Mouse (Mus musculus) midbrain, embryonic 10.5 days (tissue): ENCODE measurements at regions not wholly inside any gene's neighbourhood (a gene's known extent, or its start where the extent isn't known, plus 50 kb on each side); places are given as distances from the start of the nearest gene placed in this dataset.

Source experiments
- DNase-seq: peaks from one replicate; pipeline ENCODE4 v3.0.0-alpha.2; 2017; ENCODE audit warnings: low spot score
- H3K27ac ChIP-seq: fragments of 300-500 bp; sonication (generic); replicated peaks from 2 replicates; pipeline ENCODE4 v1.5.1; 2016; ENCODE audit warnings: mild to moderate bottlenecking
- H3K27me3 ChIP-seq: fragments of 300-500 bp; sonication (generic); 2 replicates; pipeline ENCODE4 v1.6.1; 2016; ENCODE audit warnings: low read depth, mild to moderate bottlenecking; ENCODE audit not compliant: poor library complexity, severe bottlenecking
- H3K36me3 ChIP-seq: fragments of 300-500 bp; sonication (generic); 2 replicates; pipeline ENCODE4 v1.6.1; 2016; ENCODE audit warnings: mild to moderate bottlenecking, moderate library complexity
- H3K4me1 ChIP-seq: fragments of 300-500 bp; sonication (generic); 2 replicates; pipeline ENCODE4 v1.6.1; 2016
- H3K4me3 ChIP-seq: fragments of 300-500 bp; sonication (generic); 2 replicates; pipeline ENCODE4 v1.5.1; 2016; ENCODE audit warnings: mild to moderate bottlenecking, moderate library complexity
- H3K9me3 ChIP-seq: fragments of 300-500 bp; sonication (generic); replicated peaks from 2 replicates; pipeline ENCODE4 v1.6.1; 2016; ENCODE audit warnings: mild to moderate bottlenecking
- WGBS: fragments of 180-500 bp; shearing (Covaris S2); methylation state at CpG from one replicate; pipeline ENCODE4 v1.1.7; 2016; 5-methylcytosine and 5-hydroxymethylcytosine counted together

DNA sequence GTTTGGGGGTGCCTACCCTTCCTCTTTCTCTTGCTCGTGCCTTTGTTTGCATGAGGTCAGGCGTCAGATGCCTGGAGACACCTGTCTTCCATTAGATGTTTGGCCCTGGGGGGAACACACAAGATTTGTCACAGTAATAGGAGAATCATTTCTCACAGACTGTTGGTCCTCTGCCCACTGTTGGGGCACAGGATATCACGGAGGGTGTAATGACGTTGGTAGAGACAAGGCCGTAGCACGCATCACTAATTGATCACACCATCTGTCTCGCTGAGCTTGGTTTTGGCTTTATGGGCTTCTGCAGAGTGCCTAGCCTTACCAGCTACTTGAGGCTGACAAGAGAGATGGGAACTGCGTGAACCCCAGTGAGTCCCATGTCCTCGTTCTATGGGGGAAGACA, 136.5 kb downstream of the Zfp36l2 start:
- H3K27me3 ChIP-seq = no peaks in the 10 kb centered on the region
- no peak for DNase-seq

GRCm38 (mm10) chr17:84048533-84048932, 139.2 kb downstream of the Zfp36l2 start:
- Histone ChIP-seq H3K9me3 (peaks cover 7% of the 10 kb centered on the region; the same call in 1 of the 2 replicates), H3K4me1 (peaks cover 5% of the 10 kb centered on the region; the same call in 1 of the 2 replicates), H3K27ac (peak overlapping the region; percentile 49; the same call in 1 of the 2 replicates), H3K4me3 (no peak overlapping the region), H3K36me3 (no peaks in the 10 kb centered on the region), H3K27me3 (no peaks in the 10 kb centered on the region)
- no peak for DNase-seq
- WGBS = 75% methylated on average over 6 of the region's 6 CpGs

More for the DNA sequence above, 136.5 kb downstream of the Zfp36l2 start:
- Histone ChIP-seq H3K36me3 (no peaks in the 10 kb centered on the region), H3K4me1 (no peaks in the 10 kb centered on the region; the same call in 1 of the 2 replicates), H3K9me3 (peaks cover 7% of the 10 kb centered on the region; the same call in 1 of the 2 replicates), H3K4me3 (no peak overlapping the region), H3K27ac (no peak overlapping the region)
- WGBS = 88% methylated on average over 9 of the region's 9 CpGs

DNA sequence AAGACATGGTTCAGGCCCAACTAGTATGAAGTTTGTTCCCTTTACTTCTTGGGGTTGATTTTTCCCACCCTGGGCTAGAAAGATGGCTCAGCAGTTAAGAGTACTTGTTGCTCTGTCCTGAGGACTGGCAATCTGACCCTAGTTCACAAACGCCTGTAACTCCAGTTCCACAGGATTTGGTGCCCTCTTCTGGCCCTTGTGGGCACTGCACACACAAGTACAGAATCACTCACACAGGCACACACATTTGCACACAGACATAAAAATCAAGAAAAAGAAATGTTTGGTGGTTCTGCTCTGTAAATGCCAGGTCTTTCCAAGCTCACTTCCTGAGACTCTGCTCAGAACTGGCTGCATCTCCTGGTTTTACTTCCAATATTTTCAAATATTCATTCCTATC, 140.2 kb downstream of the Zfp36l2 start:
- peaks cover 7% of the 10 kb centered on the region; the same call in 1 of the 2 replicates for H3K9me3 ChIP-seq
- H3K4me1 ChIP-seq = peaks cover 5% of the 10 kb centered on the region; the same call in 1 of the 2 replicates
- no peaks in the 10 kb centered on the region for H3K36me3 ChIP-seq
- DNase-seq = no peak
- no peaks in the 10 kb centered on the region for H3K27me3 ChIP-seq
- H3K27ac ChIP-seq = no peak overlapping the region
- 81% methylated on average over 1 of the region's 1 CpGs for WGBS
- no peak overlapping the region for H3K4me3 ChIP-seq

DNA sequence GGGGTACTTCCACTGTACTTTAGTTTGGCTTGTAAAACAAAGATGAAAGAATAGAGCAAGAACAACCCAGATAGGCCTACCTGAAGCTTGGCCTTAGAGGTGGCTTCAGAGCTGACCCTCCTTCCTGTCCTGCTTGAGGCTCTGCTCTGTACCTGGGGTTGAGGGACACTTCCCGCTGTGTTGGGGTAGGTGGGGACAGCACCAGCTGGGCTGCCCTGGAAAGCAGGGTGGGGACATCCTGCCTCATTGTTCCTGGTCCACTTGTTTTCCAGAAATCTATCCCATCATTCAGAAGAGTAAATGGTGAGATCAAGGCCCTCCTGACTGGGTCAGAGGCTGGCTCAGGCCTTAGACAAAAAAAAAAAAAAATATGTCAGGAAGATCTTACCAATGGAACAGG, 141.9 kb downstream of the Zfp36l2 start:
- peaks cover 5% of the 10 kb centered on the region; the same call in 1 of the 2 replicates for H3K4me1 ChIP-seq
- H3K9me3 ChIP-seq = peaks cover 8% of the 10 kb centered on the region; the same call in 1 of the 2 replicates
- no peak overlapping the region for H3K4me3 ChIP-seq
- DNase-seq = no peak
- no peaks in the 10 kb centered on the region for H3K36me3 ChIP-seq
- no peaks in the 10 kb centered on the region for H3K27me3 ChIP-seq
- peak overlapping the region; percentile 4; the same call in 1 of the 2 replicates for H3K27ac ChIP-seq
- 67% methylated on average over 1 of the region's 1 CpGs for WGBS

DNA sequence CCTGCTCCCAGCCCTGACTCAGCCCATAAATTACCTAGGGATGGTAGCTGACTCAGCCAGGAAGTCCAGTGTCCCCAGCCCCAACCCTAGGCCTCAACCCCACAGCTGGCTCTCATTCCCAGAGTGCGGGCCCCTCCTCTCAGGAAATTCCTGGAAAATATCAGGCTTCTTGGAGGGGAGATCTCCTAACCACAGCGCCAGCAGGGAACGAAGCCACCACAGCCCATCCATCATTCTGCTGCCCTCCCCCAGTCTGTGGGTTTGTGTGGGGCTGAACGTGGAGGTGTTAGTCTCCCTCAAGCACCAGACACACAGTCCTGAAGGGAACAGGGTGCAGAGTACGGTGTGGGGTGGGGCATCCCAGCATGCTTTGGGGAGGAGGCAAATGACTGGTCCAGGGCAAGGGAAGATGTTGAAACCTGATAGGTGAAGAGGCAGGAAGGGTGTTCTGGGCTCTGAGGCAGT, 143.2 kb downstream of the Zfp36l2 start:
- Histone ChIP-seq H3K4me1 (peaks cover 5% of the 10 kb centered on the region; the same call in 1 of the 2 replicates), H3K27ac (peak overlapping the region; percentile 65), H3K27me3 (no peaks in the 10 kb centered on the region), H3K4me3 (no peak overlapping the region), H3K9me3 (peaks cover 10% of the 10 kb centered on the region; the same call in 1 of the 2 replicates), H3K36me3 (no peaks in the 10 kb centered on the region)
- no peak for DNase-seq
- 75% methylated on average over 5 of the region's 5 CpGs for WGBS

DNA sequence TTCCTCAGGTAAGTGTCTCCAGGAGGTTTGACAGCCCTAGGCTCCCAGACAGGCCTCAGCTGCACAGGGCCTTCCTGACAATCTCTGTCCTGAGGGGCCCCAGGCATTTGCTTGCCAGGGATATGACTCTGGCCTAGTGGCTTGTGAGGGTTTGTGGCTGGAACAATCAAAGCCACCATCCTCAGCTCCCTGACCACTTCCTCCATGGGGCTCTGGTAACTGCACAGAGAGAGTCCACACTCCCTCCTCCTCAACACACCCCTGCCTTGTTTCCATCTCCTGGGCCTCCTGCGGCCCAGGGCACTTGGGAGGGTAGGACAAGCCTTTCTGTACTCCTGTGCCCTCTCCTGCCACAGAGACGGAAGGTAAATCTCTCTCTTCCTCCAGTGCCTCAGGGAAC, 144.6 kb downstream of the Zfp36l2 start:
- H3K9me3 ChIP-seq = peaks cover 10% of the 10 kb centered on the region; the same call in 1 of the 2 replicates
- no peak overlapping the region for H3K4me3 ChIP-seq
- no peaks in the 10 kb centered on the region for H3K27me3 ChIP-seq
- H3K27ac ChIP-seq = peak overlapping the region; percentile 43; the same call in 1 of the 2 replicates
- H3K36me3 ChIP-seq = no peaks in the 10 kb centered on the region
- DNase-seq = no peak
- WGBS = 79% methylated on average over 2 of the region's 2 CpGs
- H3K4me1 ChIP-seq = peaks cover 5% of the 10 kb centered on the region; the same call in 1 of the 2 replicates

- Histone ChIP-seq H3K36me3 (no peaks in the 10 kb centered on the region), H3K4me1 (peaks cover 12% of the 10 kb centered on the region; the same call in 1 of the 2 replicates), H3K9me3 (peaks cover 3% of the 10 kb centered on the region; the same call in 1 of the 2 replicates), H3K27ac (no peak overlapping the region), H3K4me3 (no peak overlapping the region), H3K27me3 (no peaks in the 10 kb centered on the region)
- 83% methylated on average over 10 of the region's 10 CpGs for WGBS
- DNase-seq = no peak
Observed at GRCm38 (mm10) chr17:84039444-84039843, 148.3 kb downstream of the Zfp36l2 start.

GRCm38 (mm10) chr17:84037580-84038304, 150.0 kb downstream of the Zfp36l2 start:
- H3K9me3 ChIP-seq = peaks cover 3% of the 10 kb centered on the region; the same call in 1 of the 2 replicates
- WGBS = 71% methylated on average over 11 of the region's 11 CpGs
- no peak for DNase-seq
- H3K27ac ChIP-seq = peak overlapping the region; percentile 63
- H3K27me3 ChIP-seq = peaks cover 4% of the 10 kb centered on the region; the same call in 1 of the 2 replicates
- peaks cover 23% of the 10 kb centered on the region for H3K4me1 ChIP-seq
- H3K36me3 ChIP-seq = no peaks in the 10 kb centered on the region
- H3K4me3 ChIP-seq = no peak overlapping the region

- no peaks in the 10 kb centered on the region for H3K36me3 ChIP-seq
- no peak overlapping the region; the same call in 1 of the 2 replicates for H3K27ac ChIP-seq
- peaks cover 28% of the 10 kb centered on the region for H3K4me1 ChIP-seq
- no peak overlapping the region for H3K4me3 ChIP-seq
- peaks cover 9% of the 10 kb centered on the region; the same call in 1 of the 2 replicates for H3K27me3 ChIP-seq
- 89% methylated on average over 6 of the region's 6 CpGs for WGBS
- no peak for DNase-seq
- H3K9me3 ChIP-seq = peaks cover 3% of the 10 kb centered on the region; the same call in 1 of the 2 replicates
Observed at GRCm38 (mm10) chr17:84036056-84036455, 151.7 kb downstream of the Zfp36l2 start.

GRCm38 (mm10) chr17:84034801-84035200, 152.9 kb downstream of the Zfp36l2 start:
- Histone ChIP-seq H3K9me3 (no peaks in the 10 kb centered on the region; the same call in 1 of the 2 replicates), H3K4me1 (peaks cover 29% of the 10 kb centered on the region), H3K4me3 (no peak overlapping the region), H3K27me3 (peaks cover 13% of the 10 kb centered on the region), H3K36me3 (no peaks in the 10 kb centered on the region), H3K27ac (peak overlapping the region; percentile 38; the same call in 1 of the 2 replicates)
- 91% methylated on average over 1 of the region's 1 CpGs for WGBS
- DNase-seq = no peak

DNA sequence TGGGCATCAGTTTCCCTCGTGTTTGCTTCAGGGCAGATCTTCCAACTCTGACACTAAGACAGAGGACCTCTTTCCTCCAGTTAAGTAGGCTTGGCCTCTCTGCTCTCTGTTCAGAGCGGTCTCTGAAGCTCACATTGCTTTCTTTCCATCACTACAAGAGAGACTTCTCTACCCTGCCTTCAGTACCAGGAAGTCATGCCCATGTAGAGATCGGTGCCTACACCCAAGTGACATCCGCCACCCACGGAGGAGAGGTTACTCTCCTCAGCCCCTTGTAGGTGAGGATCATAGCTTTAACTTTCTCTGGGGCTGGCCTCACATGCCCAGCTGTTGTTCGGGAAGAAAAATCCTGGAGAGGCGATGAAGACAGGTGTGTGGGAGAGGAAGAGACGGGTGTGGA, 155.3 kb downstream of the Zfp36l2 start:
- Histone ChIP-seq H3K4me3 (no peak overlapping the region), H3K36me3 (no peaks in the 10 kb centered on the region), H3K9me3 (no peaks in the 10 kb centered on the region; the same call in 1 of the 2 replicates), H3K4me1 (peaks cover 41% of the 10 kb centered on the region), H3K27me3 (peaks cover 30% of the 10 kb centered on the region), H3K27ac (peak overlapping the region; percentile 24)
- 89% methylated on average over 8 of the region's 8 CpGs for WGBS
- no peak for DNase-seq

DNA sequence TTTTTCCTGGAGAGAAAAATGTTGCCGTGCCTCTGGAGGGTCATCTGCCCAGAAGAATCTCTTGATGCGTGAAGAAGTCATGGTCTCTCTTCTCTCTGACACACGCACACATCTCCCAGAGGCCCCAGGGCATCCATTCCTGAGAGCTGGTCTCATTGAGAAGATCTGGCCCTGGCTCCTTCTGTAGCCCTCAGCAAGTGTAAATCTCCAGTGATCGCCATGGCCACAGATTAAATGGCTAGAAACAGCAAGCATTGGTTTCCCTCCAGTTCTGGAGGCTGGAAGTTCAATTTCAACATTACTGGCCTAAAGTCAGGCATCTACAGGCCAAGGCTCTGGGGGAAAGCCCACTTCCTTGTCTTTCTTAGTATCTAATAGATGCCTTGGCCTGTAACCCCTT, 155.9 kb downstream of the Zfp36l2 start:
- no peaks in the 10 kb centered on the region; the same call in 1 of the 2 replicates for H3K9me3 ChIP-seq
- H3K36me3 ChIP-seq = no peaks in the 10 kb centered on the region
- no peak for DNase-seq
- peaks cover 37% of the 10 kb centered on the region for H3K27me3 ChIP-seq
- H3K4me1 ChIP-seq = peaks cover 38% of the 10 kb centered on the region
- no peak overlapping the region for H3K4me3 ChIP-seq
- peak overlapping the region; percentile 24 for H3K27ac ChIP-seq
- 82% methylated on average over 4 of the region's 4 CpGs for WGBS

DNA sequence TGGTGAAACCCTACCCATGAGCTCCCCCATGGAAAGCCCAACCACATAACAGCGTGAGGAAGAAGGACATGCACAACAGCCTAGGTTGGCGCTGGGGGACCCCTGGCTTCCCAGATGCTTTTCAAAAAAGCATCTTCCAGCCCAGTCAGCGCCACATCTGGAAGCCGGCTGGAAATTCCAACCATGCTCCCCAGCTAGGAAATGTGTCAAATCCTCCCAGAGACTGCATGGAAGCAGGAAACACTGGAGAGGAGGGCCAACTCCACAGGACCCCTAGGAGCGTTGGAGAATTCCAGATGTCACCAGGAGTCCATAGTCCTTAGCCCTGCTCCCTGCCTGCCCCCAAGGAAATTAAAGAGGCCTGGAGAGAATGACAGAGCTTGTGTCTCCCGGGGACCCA, 156.4 kb downstream of the Zfp36l2 start:
- Histone ChIP-seq H3K4me1 (peaks cover 38% of the 10 kb centered on the region), H3K27me3 (peaks cover 41% of the 10 kb centered on the region), H3K4me3 (no peak overlapping the region), H3K9me3 (no peaks in the 10 kb centered on the region), H3K36me3 (no peaks in the 10 kb centered on the region), H3K27ac (peak overlapping the region; percentile 24; the same call in 1 of the 2 replicates)
- WGBS = 80% methylated on average over 6 of the region's 6 CpGs
- DNase-seq = no peak
